Mouse (Mus musculus) spleen, postnatal 36 days (tissue): ENCODE data around the gene Pdia5.
A peak's percentile ranks its signal among the peaks of the same experiment; 100 is the strongest.

Experiments
- DNase-seq, 2 experiments: peaks; one replicate each; pipeline ENCODE4 v3.0.0; 2022; ENCODE audit warnings: low spot score in 2 of 2, mixed read lengths in 1 of 2

Pdia5 gene

DNA sequence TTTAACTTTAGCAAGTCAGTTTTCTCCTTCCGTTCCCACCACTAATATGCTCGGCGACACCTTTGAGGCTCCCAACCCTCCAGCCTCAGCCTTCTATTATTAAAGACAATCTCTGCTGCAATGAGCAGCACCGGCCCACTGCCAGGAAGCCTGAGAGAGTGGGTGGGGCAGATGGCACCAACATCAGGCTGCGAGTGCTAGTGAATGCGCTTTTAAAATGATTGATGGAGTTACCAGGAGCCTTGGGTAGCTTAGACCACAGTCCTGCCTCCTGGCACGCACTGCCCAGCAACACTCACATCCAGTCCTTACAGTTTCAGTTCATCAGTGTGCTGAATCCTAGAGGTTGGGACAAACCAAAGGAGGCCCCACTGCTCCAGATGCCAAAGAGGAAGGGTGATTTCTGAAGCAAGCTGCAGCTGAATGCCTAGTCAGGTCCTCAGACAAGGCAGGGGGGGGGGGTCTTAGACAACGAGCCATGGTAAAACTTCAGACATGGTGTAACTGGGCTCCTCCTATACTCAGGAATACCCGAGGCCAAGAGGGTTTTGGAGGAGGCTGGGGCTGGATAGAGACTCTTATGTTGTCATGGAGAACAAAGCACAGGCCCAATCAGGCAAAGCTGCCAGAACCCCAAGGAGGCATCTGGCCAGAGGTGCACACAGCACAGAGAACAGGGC lies 49.2 kb downstream of the Pdia5 start:
- DNase-seq: no peak

DNA sequence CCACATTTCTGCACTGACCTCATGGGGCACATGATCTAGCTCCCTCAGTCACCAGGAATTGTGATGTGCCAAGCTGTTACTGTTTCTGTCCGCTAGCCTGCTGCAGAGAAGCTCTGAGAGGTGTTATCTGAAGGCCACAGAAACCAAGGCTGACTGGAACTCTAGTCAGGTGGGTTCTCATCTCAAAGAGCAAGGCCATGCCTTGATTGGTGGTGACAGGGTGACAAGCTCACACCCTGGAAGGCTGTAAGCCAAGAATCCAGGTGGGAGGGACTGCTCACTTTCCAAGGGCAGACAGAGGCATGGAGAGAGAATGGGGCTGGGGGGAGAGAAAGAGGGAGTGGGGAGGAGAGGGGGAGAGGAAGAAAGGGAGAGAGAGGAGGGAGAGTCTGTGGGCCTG lies 51.6 kb downstream of the Pdia5 start:
- DNase-seq: no peak

DNA sequence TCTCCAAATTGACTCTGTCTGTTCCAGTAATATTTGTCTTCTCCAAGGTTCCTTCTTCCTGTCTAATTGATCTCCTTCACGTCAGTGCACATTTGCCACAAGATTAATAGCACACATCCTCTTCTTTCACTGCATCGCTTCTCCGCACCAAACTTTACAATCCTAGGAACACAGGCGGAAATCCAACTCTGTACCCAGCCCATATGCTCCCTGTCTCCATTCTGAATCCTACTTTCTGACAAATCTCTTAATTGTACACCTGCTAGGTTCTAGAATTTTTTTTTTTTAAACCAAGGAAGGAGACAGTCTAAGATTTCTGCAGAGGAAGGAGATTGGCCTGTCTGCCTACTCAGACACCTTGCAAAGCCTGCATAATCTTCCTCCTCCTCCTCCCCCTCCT lies 59.1 kb downstream of the Pdia5 start:
- DNase-seq: no peak

DNA sequence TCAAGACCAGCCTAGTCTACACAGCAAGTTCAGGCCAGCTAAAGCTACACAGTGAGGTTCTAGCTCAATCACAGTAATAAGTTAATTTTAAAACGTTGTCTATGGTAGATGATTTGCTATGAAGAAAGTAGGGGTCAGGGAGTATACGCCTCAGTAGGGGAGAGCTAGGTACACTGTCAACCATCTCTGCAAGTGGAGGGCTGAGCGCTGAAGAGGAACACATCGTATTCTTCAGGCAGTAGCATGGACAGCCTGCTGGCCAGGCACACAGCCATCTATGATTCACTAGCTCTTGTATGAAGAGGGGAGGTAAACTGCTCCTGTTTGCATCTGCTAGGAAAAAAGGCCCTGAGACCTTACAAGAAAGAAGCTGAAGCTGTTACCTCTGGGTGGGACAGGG lies 65.7 kb downstream of the Pdia5 start:
- no peak for DNase-seq

DNA sequence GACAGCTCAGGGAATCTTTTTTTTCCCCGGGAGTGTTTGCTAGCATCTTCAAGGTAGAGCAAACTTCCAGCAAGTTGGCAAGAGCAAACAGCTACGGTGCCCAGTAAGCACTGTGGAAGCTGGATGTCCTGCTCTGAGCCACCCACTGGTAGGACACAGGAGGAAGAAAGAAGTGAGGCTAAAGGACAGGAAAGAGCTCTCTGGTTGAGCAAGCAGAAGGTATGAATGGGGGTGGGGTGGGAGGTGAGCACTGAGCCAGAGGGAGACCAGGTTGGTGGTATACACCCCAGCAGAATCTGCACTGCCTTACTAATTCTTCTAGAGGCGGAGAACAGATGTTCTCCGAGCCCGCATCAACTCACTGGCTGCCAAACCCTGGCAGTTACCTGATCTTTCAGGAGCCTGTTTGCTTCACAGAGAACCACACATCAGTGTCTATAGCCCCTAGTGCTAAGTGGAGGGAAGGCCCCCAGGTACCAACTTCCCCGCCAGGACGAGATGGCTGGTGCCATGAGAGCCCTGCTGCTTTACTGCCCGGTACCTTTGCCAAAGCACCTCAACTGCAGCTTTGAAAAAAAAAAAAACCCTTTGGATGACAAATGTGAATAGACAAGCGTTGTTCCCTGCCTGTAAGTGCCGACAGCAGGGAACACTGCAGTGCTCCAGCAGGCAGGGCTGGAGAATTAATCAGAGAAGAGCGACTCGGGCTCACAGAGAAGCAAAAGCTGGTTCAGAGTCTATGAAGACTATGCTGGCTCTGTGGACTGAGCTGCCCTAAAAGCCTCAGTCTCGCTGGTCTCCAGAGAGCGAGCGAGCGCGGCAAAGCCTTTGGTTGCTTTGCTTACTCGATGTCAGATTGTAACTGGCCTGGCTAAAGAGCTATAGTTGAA lies 67.2 kb downstream of the Pdia5 start:
- DNase-seq: no peak

DNA sequence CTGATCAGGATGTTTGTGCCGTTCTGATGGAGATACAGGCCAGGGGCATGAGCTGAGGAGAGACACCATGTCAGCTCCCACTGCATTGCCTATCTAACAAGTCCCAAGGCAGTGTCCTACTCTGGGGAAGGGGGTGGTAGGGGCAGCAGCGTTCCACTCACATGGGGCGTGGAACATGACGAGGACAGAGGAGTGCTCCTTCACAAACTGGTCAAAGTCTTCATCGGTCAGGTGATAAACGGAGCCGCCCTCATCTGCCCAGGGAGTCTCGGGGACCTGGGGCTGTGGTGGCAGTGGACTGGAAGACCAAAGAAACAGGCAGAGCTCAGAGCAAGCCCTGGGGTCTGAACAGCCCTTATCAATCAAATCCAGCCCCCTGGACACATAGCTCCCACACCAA lies 68.0 kb downstream of the Pdia5 start:
- DNase-seq: no peak

DNA sequence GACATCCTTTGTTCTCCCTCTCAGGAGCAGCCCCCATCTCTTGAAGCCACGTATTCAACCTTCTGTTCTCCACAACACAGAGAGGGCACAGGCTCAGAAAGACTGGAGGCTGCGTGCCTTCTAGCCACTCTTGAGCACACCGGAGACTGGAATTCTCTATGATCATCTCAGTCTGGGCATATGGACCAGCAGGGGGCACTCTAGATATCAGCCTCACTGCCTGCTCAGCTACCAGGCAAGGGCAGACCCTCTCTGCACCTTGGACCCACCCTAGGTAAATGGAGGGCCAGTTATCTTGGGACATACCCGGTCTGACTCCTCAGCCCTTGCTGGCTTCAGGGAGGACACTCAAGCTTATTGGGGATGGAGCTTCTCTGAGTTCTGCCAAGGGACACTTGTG lies 68.5 kb downstream of the Pdia5 start:
- DNase-seq: no peak

DNA sequence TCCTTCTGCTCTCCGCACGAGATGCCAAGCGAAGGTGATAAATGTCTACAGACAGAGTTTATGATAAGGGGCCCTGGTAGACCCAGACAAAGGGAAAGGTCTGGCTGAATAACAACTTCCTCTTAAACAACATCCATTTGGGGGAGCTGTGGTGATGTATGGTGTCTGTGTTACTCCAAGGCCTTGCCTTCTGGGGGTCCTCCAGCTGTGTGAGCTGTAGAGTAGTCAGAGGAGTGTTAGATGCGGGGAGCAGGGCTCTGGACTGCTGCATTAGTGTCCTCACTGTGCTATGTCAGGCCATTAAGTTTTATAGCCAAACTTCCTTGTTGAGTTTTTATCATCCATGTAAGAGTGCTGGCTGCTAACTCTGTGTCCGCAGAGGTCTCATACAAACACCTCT lies 76.1 kb downstream of the Pdia5 start:
- no peak for DNase-seq

DNA sequence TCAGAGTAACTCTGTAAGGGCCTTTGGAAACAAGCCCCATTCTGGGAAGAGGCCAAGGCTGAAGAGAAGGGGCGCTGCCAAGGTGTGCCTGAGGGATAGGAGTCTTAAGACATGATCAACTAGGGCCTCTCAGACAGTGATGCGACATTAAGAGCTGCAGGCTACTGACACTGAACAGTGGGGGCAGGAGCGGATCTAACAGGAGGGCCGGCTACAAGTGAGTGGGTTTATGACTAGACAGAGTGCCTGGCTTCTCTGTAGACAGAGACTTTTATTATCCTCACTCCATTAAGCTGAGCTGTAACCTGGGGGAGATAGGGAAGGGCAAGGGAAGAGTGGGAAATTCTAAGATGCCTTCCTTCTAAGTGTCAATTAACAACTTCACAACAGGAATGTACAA lies 84.0 kb downstream of the Pdia5 start:
- DNase-seq: no peak

DNA sequence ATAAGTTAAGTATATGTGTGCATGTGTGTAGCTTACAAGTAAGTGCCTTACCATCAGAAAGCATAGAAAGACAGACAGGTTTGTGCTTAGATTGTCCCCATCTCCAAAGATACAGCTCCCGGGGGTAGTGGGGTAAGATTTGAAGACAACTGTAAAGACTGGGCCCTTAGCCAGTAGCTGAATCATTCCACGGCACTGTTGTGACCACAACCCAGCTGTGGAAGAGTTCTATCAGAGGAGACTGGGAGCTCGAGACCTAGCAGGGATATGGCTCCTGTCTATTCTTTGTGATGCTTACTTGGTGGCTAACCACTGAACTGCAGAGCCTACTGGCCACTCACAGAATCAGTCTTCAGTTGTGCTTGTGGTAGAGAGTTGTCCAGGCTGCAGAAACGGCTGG lies 84.5 kb downstream of the Pdia5 start:
- DNase-seq: no peak

DNA sequence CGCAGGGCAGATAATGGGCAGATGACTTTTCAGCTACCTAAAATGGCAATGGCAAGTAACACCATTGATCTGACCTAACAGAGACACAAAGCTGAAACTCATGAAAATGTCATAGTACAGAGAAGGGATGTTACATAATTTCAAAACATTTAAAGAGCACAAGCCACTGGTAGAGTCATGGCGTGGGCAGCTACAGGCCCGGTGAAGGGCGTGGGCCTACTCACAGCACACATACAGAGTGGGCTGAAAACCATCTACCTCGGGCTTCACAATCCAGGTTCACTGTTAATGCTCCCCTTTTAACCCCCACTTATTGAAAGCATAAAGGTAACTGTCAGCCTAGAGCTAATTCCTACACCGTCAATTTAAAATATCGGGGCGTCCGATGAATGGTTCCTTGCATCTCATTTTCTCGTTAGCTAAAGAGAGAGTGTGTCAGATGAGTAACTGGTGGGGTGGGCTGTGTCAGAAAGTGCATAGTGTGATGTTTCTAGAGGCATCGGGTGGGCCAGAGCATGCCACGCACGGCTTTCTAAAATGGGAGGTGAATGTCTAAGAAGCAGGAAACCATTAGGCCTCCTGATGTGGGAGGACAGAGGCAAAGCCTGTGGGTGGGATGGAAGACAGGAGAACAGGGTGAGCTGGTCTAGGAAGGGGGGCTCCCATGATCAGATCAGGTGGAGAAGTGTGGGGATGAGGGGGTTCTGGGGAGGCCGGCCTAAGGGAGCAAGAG lies 85.2 kb downstream of the Pdia5 start:
- no peak for DNase-seq

DNA sequence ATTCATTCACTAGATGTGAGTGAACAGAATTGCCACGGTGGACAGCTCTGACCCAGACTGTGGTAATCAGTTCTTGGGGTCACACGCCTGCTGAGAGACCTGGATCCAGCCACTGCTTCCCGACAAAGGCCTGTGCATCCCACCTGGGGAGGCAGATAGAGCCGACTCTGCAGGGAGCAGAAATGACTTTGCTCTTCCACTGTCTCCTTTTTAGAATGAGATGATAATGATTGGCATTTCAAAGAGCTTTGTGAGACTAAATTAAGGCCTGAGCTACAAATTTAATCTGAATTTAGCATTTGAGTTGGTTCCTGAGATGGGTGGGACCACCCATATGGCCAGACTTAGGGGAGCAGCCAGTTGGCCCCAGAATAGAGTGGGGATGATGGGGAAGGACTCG lies 85.8 kb downstream of the Pdia5 start:
- no peak for DNase-seq

DNA sequence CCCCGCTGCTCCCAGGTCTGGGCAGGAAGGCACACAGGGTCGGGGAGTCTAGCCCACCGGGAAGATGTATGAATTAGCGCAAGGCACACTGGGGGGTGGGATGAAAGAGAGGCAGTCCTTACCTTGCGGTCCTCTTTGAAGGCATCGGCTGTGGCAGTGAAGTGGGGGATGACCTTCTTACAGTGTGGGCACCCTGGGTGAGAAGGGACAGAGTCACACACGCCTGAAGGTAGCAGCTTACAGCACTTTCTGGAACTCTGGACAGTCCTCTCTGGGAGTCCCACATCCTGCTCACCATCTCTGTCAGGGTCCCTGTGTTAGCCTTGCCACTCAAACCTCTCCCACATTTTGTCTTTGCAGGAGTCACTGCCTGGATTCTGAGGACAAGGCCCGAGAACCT lies 86.8 kb downstream of the Pdia5 start:
- no peak for DNase-seq

DNA sequence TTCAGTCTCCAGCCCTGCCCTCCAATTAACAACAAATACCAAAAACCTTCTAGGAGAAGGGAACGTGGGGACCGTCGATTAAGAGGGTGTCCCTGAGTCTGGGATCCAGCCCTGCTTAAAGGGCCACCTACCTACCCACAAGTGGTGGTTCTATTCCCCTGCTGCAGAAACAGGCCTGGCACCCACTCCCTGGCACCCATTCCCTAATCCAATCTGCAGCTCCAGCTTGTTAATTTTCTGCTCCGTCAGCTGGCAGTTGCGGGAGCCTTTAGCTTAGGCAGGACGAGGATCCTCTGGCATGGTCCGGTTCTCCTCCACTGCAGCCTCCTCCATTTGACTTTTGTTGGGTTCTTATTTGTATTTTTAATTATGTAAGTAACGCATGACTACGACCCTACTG lies 87.3 kb downstream of the Pdia5 start:
- no peak for DNase-seq

DNA sequence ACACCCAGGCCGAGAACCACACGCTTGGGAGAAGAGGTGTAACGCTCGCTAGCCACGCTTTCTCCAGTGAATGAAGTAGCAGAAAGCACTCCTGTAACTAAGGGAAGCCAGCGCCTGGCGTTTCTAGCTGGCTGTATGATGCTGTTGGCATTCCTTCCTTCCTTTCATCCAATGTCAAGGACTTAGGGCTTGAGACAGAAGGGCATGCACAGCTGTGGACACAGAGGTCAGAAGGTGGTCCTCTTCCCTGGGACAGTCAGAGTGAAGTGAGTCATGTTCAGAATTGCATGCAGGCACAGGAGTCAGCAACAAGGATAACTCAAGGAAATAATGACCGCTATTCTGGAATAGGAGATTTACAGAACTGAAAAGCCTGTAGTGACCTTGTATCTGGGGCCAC lies 97.9 kb downstream of the Pdia5 start:
- no peak for DNase-seq

DNA sequence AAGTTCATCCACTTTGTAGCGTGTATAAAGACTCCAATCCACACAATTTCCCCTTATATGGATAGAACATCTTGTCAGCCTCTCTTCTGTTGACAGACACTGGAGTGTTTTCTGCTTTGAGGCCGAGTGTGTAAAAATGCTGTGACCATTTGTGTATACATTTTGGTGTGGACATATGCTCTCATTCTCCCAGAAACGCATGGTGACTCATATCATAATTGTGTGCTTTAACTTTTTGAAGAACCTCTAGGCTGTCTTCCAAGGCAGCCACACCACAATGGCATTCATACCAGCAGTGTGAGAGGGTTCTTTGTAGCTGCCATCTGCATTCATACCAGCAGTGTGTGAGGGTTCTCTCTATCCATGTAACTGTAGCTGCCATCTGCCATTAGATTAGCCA lies 105.0 kb downstream of the Pdia5 start:
- no peak for DNase-seq

DNA sequence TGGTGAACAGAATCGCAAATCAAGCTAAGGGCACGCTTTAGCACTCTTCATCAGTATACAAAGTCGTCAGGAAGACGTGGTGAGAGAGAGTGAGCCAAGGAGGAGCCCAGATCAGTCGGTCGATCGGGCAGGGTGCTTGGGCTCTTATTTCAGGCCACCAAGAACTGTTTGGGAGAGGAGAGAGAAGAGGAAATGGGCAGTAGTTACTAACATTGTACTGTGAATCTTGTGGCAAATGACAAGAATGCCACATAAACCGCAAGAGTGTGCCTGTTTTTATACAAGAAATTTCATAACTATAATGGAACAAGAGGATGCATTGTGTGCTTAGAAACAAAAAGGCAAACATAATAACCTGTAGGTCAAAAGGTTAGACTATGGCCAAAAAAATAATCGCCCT lies 110.6 kb downstream of the Pdia5 start:
- DNase-seq: no peak

DNA sequence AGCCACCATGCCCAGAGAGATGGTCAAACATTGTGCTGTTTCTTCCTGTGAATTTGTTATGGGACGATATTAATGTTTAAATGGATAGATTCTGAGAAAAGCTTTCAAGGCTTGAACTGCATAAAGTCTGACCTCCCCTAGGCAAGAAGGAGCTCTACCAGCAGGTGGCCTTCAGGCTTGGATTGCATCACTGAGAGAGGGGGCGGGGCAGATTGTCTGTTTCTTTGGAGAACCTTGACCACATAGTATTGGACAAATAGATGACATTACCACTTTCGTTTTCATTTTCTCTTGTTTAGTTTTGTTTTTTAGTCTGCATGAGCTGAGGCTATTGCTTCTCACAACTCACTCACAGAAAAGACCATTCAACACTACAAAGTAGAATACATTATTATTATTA lies 111.3 kb downstream of the Pdia5 start:
- no peak for DNase-seq

DNA sequence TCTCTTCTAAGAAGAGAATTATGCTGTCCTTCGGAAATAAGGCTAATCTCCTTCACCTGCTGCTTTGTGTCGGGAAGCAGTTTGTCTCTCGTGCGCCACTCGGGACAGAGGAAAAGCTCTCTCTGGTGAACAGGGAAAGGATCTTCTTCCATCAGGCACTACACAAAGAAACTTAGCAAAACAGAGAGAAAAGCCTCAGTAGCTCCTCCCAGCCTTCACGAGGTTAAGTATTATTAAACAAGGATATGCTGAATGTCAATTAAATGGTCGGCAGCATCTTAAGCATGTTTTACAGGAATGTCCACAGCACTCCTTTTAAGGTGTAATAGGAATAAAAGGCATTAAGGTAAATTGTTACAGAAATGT lies 126.6 kb downstream of the Pdia5 start:
- DNase-seq: no peak

DNA sequence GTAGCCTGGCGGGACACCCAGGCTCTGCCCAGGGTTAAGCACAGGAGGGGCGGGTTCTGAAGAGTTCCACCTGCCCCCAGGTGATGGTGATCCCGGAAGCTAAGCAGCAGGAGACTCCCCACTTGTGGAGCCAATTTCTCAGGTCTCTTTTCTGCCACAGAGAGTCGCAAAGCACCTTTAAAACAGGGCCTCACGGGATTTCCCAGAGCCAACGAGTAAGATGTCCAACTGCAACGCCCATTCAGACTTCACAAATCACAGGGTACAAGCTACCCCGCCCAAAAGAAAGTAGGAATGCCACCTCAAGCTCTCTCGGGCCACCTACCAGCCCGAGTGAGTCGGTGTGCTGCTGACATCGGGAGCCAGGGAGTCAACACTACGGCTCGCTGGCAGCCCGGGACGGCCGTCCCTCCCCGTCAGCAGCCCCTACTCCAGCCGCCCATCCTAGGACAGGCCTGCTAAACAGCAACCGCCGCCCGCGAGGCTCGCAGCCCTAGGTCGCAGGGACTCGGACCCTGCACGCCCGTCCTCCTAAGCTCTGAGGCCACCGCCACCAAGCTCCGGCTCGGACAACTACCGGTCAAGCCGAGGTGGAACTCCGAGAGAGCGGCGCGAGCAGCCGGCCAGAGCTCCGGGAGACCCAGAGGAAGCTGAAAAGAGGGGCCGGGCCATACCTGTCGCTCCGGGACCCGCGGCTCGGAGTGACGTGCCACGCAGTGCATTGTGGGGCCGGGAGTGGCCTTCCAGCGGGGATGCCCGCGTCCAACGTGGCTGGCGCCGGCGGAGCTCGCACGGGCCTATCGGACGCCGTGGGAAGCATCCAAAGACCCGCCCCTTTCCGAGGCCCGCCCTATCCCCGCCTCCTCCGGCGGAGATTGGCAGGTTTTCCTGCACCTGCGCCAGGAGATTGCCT lies 127.3 kb downstream of the Pdia5 start, which contains the start of gene Sec22a:
Sec22a (minus strand) TSS at position 769 of the 913 bp plus-strand sequence.
- peak; percentile 90 for DNase-seq

DNA sequence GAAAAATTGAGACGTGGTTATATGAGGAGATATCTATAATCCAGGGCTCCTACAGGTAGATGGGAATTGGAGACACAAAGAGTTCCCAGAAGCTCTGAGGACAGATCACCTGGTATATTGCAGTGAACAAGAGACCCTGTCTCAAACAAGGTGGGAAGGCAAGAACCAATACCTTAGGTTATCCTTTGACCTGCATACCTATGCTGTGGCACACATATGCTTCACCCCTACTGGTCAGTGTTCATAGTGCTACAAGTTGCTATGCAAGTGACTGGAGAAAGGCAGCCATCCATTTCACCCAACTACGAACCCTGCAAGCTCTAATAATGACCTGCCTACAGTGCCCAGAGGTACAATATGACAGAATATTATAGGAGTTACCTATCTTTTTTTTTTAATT lies 128.5 kb downstream of the Pdia5 start:
- no peak for DNase-seq

DNA sequence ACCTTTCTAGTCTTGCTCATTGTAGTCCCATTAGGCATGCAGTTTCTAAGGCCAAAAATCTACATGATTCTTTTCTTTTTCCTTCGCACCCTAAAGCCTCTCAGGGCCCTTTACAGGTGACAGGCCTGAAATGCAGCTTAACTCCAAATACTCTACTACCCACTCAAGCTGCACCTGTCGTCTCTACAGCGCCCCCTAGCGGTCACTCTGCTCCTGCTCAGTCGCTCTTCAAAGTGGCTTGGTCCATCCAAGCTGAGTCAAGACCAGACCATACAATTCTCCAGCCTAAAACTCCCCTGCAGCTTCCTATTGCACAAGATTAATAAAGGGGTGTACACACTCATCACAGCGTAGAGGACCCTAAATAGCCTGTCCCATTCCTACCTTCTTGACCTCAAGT lies 130.1 kb downstream of the Pdia5 start:
- DNase-seq: peak; percentile 25 to 32
